21 mouse cellular contexts compared by ENCODE assay signal in the genomic region with DNA sequence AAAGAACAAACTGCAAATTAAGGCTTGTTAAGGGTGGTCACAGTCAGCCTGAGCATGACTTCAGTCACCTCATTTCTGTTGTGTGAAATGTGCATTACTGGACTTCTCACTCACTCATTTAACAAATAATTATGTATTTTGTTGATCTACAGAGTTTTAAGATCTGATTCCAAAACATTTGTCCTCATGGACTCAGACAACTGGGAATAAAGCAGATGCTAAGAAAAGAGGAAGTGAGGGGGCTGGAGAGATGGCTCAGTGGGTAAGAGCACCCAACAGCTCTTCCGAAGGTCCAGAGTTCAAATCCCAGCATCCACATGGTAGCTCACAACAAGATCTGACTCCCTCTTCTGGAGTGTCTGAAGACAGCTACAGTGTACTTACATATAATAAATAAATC. TPM values are rescaled to one million over a fixed set of nuclear protein-coding genes. Genes with fewer than 3 reads are reported as not detected.
"Had no signal": no experiment of that assay in that cellular context is flagged by ENCODE, and none has a peak within 500 bp of the region (broad histone marks: within the 10 kb centered on the region; RNA-seq: fewer than 3 reads in every experiment).

No protein-coding gene starts in this region.

- H3K27ac ChIP-seq: liver, embryonic 13.5 days; liver, embryonic 15.5 days; macrophage; midbrain, embryonic 10.5 days; neural tube, embryonic 13.5 days; neural tube, embryonic 15.5 days had no signal

- H3K4me2 ChIP-seq: liver, embryonic 11.5 days; liver, embryonic 13.5 days; liver, embryonic 15.5 days; neural tube, embryonic 13.5 days; neural tube, embryonic 15.5 days had no signal

- H3K4me3 ChIP-seq: liver, embryonic 13.5 days; liver, embryonic 15.5 days; midbrain, embryonic 10.5 days; myocyte; neural tube, embryonic 13.5 days; neural tube, embryonic 15.5 days had no signal

- DNase-seq: liver; liver, embryonic 13.5 days; liver, postnatal 0 days; midbrain, embryonic 14.5 days; retina, postnatal 1 day; right cerebral cortex, adult 18-20 months; right cerebral cortex, postnatal 25 days; right cerebral cortex, postnatal 4 days; spleen, adult 18-20 months; thymus, adult 18-20 months; thymus, postnatal 14 days; thymus, postnatal 36 days had no signal

- H3K9ac ChIP-seq: liver, embryonic 13.5 days; liver, embryonic 15.5 days; liver, postnatal 0 days; neural tube, embryonic 13.5 days; neural tube, embryonic 15.5 days had no signal

- H3K27me3 ChIP-seq: liver, embryonic 13.5 days; liver, embryonic 15.5 days; neural tube, embryonic 13.5 days; neural tube, embryonic 15.5 days had no signal

- H3K9me3 ChIP-seq: liver, embryonic 13.5 days; liver, embryonic 15.5 days; midbrain, embryonic 10.5 days; neural tube, embryonic 13.5 days; neural tube, embryonic 15.5 days had no signal

- ATAC-seq: liver, postnatal 0 days; midbrain, embryonic 16.5 days had no signal

- H3K4me1 ChIP-seq: midbrain, embryonic 10.5 days; neural tube, embryonic 13.5 days; neural tube, embryonic 15.5 days had no signal

- H3K36me3 ChIP-seq: neural tube, embryonic 15.5 days had no signal

RNA-seq across cellular contexts. Expression of a gene that starts 58.3 kb away (rescaled TPM):
- polyA plus RNA-seq: liver, embryonic 11.5 days; liver, embryonic 13.5 days; liver, postnatal 0 days; macrophage; midbrain, embryonic 14.5 days; neural tube, embryonic 11.5 days had no signal
